Mouse (Mus musculus) Muller cell, postnatal 12 days (primary cell): Measurements from ENCODE around the gene Nipal4.

Source experiments
- DNase-seq: peaks from one replicate; pipeline ENCODE4 v3.0.0-alpha.2; 2015; ENCODE audit errors: inconsistent ontology term

Nipal4 gene

GRCm38 (mm10) chr11:46168506-46168905 lies 2.2 kb upstream of the Nipal4 start:
- DNase-seq: no peak

DNA sequence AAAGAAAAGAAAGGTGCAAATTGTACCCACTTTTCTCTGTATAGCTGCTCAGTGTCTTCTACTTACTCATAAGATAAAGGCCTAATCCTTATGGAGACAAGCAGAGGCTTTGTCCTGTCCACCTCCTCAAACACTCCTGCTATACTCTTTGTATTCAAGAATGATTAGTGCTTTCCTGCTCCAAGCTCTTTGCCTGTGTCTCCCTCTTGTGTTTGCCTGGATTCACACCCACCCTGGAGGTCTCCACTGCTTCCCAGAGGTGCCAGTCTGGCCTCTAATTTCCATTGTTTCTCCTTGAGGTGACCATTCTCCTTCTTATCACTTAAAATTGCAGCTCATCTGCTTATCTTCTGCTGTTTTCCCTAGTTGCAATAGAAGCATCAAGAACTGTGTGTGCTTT lies 8.8 kb downstream of the Nipal4 start:
- DNase-seq: no peak

DNA sequence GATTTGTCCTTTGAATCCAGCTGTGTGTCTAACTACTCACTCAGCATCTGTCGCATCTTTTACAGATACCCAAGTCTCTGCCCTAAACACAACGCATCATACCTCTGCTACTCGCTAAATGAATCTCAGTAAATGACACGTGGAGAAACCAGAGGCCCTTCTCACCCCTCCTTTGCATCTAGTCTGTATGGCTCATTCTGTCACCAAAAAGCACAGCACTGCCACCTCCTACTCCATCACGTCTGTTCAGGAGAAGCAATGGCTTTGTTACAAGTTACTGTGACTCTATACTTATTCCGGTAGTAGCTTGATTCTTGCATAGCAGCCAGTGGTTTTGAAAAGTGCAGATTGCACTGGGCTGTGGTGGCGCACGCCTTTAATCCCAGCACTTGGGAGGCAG lies 9.4 kb downstream of the Nipal4 start:
- no peak for DNase-seq

- DNase-seq: no peak
These were observed 19.7 kb downstream of the Nipal4 start for GRCm38 (mm10) chr11:46146619-46147018.

- no peak for DNase-seq
These were observed 21.0 kb downstream of the Nipal4 start for GRCm38 (mm10) chr11:46145163-46145875.

DNA sequence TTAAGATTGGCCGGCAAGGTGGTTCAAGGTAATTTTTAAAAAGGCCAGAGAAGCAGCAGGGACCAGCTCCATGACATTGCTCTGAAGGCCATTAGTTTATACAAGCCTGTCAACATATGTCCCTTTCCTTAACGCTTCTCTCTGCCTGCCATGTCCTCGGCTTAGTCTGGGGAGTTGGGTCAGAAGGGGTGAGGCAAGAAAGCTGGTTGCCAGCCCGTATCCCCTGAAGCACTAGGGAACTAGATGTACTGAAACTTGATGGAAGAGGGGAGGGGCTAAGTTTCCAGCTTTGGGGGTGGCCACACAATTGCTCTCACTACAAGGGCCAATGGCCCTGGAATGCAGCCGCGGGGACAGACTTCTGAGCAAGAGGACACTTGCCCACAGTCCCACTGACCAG lies 23.0 kb downstream of the Nipal4 start:
- DNase-seq: no peak

DNA sequence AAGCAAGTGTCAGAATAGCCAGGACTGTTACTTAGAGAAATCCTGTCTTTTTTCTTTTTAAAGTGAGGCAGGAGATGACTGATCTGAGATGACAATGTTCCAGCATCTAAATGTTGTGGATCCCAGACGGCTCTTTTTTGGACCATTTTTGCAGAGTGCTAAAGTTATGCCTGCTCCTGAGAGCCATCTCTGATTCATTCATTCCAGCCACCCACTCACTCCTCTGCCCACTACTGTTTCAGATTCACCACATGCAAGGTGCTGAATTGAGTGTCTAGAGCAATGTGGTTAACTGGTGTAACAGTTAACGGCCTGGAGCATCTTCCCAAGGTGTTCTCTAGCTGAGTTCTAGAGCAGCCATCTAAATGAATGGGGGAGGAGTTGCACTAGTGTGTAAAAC lies 31.4 kb downstream of the Nipal4 start:
- DNase-seq: peak; percentile 74

GRCm38 (mm10) chr11:46131022-46131986 lies 35.0 kb downstream of the Nipal4 start:
- no peak for DNase-seq

GRCm38 (mm10) chr11:46128548-46128945 lies 37.8 kb downstream of the Nipal4 start:
- peak; percentile 22 for DNase-seq

- DNase-seq: no peak
These were observed 38.4 kb downstream of the Nipal4 start for GRCm38 (mm10) chr11:46127621-46128547.

DNA sequence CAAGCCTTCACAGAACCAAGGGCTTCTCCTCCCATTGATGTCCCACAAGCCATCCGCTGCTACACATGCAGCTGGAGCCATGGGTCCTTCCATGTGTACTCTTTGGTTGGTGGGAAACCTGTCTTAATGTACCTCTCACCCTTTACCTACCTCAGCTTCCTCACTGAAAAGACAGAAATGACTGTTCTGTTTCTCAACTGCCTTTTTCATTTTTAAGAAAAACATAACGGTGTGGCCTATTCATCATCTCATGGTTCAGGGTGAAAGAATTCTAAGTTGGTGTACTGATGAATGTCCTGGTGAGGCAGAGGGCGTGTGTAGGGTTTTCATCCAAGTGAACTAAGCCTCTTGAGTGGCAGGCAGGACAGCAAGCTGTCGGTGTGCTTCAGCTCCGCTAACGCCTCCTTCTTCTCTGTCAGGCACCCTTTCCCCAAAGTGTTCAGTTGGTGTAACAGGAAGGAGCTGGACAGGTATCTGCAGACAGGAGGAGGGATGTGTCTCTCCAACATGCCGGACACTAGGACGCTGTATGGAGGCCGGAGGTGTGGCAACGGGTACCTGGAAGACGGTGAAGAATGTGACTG lies 39.4 kb downstream of the Nipal4 start:
- no peak for DNase-seq

DNA sequence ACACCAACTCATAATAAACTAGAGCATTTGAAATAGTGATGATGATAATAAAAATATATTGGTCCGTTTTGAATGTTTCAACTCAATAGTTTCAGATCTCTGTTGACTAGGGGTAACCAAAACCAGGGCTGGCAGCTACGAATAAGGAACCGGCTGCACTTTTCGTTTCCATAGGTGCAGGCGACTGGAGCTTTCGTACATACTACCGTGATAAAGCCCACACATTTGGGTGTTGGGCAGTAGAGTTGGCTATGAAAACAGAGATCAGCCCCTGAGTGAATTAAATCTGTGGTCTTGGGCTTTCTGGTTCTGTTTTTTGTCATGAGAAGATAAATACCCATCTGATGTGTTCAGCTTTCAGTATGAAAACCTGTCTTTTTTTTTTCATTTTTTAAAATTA lies 40.0 kb downstream of the Nipal4 start:
- DNase-seq: no peak

DNA sequence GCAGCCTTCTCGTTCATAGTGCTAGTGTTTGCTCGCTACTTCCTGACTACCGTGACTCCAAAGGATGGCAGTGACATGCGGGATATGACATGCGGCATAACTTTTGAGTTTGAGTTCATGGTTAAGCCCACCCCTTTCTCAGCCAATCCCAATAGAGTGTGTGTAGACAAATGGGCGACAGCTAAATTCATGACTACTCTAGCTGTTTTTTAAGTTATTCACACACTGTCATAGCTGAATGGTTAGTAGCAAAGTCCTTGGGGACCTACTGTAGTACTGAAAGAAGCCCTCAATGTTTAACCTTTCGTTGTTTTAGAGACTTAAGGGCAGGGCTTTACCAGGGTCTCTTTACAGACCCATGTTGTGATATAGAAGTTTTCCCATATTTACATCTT lies 40.5 kb downstream of the Nipal4 start:
- DNase-seq: no peak

DNA sequence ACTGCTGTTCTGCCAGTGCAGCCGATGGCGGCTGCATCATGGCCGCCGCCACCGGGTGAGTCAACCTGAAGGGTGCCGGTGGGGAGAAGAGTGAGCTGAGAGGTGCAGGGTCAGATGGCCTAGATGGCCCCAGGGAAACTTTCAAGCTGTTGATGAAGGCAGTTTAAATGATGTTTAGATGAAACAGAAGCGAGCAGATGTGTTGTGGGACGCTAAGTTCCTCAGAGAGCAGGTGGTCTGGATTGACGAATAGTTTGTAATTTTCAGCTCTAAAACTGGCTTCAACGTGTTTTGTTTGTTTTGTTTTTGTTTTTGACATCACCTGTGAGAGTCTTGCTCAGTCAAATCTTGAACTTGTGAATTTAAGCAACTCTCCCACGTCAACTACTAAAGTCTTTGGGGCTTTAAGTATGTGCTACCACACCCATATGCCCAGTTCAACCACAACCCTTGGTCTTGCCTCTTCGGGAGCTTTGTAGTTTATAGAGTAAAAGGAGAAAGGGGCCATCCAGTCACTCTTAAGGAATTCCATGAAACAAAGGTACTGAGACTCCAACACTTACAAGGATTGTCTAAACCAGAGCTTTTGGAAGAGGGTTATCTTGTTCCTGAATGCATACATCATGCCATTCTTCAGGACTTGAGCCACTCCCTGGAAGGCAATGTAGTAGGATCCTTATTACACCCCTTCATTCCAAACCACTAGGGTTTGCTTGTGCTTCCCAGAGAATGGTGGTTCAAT lies 41.0 kb downstream of the Nipal4 start:
- DNase-seq: no peak

DNA sequence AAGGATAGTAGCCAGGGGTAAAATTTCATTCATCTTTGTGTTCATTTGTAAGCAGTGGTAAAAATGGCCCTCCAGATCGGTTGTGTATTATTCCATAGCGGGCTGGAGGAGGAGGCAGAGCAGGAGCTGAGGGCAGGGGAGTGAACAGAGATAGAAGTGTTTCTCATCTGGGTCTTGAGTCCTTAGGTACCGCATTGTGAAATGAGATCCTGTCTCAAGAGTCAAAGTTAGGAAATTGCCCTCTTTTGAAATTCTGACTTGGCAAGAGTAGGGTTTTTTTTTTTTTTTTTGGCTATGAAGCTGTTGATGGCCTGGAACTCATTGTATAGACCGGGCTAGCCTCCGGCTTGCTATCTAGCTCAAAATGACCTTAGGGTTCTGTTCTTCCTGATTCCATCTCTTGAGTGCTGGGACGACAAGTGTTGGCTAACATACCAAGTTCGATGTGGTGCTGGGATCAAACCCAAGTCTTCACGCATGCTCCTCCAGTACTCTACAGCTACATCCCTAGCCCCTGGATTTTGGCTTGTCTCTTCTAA lies 42.9 kb downstream of the Nipal4 start:
- no peak for DNase-seq

DNA sequence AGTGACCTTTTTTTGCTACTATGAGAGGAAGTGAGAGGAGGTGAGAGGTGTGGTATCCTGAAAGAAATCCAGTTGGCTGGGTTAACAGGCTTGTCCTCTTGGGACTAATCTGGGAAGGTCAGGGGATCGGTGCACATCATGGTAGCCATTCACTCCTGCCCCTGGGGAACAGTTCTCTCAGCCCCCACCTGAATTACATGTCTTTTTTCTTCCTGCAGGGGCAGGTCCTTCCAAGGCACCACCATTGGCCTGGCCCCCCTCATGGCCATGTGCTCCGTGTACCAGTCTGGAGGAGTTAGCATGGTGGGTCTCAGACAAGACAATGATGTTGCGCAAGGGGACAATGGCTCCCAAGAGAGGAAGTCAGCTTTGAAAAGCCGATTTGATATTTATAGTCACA lies 43.4 kb downstream of the Nipal4 start:
- no peak for DNase-seq

- DNase-seq: no peak
These were observed 44.6 kb downstream of the Nipal4 start for GRCm38 (mm10) chr11:46121666-46122065.

GRCm38 (mm10) chr11:46120084-46120483 lies 46.2 kb downstream of the Nipal4 start:
- no peak for DNase-seq

GRCm38 (mm10) chr11:46119624-46120023 lies 46.7 kb downstream of the Nipal4 start:
- no peak for DNase-seq

DNA sequence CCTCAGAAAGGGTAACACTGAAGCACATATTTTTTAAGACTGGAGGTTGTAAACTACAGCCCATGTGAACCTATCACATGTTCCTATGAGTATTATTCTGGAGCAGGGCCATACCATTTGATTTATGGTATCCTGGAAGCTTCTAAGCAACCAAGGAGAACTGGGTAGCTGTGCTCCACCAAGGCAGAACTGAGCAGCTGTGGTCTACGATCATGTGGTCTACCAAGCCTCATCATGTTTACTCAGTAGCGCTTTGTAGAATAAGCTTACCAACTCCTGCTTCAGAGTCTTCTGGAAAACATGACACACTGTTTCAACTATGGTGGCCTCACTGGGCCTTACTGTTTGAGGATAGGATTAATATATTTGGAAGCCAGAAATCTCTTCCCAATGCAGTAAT lies 49.8 kb downstream of the Nipal4 start:
- no peak for DNase-seq
